Mouse (Mus musculus): ENCODE measurements at regions not wholly inside any gene's neighbourhood (a gene's known extent, or its start where the extent isn't known, plus 50 kb on each side); places are given as distances from the start of the nearest gene placed in this dataset.

- DNase-seq: no peak
Measured at GRCm38 (mm10) chr8:26447886-26448640, 328.7 kb downstream of the Gm45692 start.

GRCm38 (mm10) chr8:26449291-26449690, 330.0 kb downstream of the Gm45692 start:
- no peak for DNase-seq

- DNase-seq: no peak
Measured at GRCm38 (mm10) chr8:26450543-26450942, 331.2 kb downstream of the Gm45692 start.

DNA sequence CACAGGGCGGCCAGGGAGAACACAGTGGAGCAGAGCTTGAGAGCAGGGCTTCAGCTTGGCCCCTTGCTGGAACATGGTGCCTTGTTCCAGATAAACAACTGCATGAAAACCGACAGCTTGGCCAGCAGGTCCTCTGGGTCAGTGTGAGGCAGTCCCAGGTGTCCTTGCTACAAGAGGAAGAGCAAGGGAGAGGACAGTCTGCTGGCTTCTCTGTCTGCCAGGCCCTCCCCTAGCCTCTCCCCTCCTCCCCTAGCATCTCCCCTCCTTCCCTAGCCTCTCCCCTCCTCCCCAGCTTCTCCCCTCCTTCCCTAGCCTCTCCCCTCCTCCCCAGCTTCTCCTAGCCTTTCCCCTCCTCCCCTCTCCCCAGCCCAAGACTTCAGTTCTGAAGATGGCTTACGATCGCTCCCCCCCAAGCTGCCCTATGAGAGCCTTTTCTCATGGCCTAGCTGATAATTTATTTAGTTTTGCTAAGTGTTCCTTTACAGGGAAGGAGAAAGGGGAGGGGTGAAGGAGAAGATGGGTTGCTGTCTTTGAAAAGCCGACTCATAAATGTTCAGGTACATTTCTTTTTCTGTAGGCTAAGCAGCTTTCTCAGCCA, 333.7 kb downstream of the Gm45692 start:
- DNase-seq: no peak

DNA sequence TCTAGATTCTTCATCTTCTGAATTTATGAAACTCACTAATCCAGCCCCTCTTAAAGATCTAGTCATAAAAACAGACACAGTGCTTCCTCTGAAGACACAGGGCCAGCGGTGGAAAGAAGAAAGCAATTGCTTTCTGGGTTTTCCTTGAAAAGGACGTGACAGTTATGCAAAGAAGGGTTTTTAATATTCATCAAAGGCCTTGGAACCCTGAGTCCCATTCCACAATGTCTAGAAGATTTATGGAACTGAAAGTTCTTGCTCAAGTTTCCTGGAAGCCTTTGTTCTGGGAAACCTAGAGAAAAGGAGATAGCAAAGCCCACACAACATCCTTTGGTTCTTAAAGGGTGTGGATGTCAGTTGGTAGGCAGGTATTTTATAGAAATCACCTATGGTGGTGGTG, 346.0 kb downstream of the Gm45692 start:
- no peak for DNase-seq

DNA sequence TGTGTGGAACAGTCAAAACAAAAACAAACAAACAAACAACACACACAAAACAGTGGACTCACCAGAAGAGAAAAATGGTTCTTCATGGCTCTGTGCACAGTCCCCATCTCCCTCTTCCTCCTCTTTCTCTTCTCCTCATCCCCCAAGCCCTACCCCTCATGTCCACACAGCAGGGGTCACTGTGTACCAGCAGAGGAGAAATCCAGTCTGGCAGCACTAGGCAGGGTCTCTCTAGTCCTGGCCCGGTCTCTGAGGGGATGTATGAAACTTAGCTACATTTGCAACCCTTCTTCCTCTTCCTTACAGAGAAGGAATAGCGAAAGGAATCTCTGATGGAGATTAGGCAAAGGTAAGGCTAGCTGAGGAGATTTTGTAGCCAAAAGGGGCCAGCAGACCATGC, 349.1 kb downstream of the Gm45692 start:
- no peak for DNase-seq

- no peak for DNase-seq
Measured at GRCm38 (mm10) chr8:26469705-26470104, 350.4 kb downstream of the Gm45692 start.

DNA sequence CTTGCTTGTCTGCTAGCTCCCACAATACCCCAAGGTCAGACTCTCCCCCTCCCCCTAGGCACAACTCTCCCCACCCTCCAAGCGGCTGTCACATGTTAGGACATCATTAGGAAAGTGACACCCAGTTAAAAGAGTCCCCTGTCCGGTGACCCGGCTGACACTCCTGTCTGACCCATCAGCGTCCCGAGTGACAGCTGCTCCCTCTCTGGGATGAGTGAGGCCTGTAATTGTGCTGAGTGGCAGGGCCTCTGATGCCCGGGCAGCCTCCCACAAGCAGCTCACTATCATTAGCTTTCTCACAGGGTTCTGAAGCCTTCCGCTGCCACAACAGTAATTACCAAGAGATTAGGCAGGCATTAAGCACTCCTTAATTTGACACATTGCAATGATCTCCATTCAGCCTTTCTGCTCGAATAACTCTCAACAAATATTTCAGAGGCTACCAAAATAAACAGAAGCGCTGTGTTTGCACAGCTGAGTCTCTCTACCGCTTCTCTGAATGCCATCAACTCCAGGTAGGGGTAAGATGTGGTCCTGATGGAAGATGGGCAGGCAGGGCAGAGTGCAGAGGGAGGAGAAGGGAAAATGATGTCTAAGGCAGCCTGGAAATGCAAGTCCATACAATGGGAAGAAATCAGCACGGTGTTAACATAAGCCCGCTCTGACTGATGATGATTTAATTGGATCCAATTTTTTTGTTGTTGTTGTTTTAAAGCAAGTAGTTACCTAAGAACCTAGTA, 352.6 kb downstream of the Gm45692 start:
- no peak for DNase-seq

DNA sequence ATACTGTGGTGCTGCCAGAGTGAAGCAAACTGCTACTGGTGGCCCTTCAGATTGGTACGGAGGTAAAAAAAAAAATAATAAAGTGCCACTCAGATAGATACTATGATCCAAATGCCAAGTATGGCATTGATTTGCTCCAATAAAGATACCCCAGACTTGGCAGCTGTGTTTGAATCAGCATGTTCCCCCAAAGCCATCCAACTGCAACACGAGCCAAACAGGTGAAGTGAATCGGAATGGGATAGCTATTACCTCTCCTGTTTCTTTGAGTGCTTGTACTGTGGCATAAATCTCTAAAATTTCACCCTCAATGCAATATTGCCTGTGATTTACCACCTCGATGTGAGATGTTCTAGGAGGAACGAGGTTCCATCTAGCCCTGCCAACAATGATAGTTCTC, 365.4 kb downstream of the Gm45692 start:
- DNase-seq: no peak

- DNase-seq: no peak
Measured at GRCm38 (mm10) chr8:26487866-26488265, 368.5 kb downstream of the Gm45692 start.

GRCm38 (mm10) chr8:26488590-26488989, 369.3 kb downstream of the Gm45692 start:
- no peak for DNase-seq

DNA sequence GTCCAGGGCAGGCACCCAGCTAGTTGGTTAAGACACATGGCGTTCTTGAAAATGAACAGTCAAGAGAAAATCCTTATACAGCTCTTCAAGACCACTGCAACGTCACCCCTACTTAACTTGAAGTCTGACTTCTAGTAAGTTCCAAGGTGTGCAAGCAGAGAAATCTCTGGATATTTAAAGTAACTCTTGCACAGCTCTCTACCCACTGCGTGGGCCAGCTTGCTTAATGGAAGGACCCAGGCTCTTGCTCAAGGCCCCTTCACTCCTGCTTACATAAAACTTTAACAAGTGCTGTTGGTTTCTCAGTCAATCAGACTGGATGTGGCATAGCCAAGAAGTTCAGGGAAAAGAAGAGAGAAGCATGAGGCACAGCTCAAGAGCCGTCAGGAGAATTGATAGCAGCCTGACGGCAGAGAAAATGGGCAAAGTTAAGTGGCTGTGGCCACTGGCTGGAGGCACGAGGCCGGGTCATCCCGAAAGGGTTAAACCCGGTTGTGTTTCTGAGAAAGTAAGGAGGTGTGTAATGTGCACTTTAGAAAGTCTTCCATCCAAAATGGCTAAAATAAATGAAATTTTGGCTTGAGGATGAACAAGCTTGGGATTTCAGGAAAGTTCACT, 382.0 kb downstream of the Gm45692 start:
- DNase-seq: no peak

- DNase-seq: no peak
Measured at GRCm38 (mm10) chr8:26501814-26502572, 382.7 kb downstream of the Gm45692 start.

- no peak for DNase-seq
Measured at GRCm38 (mm10) chr8:26502772-26503171, 383.4 kb downstream of the Gm45692 start.

DNA sequence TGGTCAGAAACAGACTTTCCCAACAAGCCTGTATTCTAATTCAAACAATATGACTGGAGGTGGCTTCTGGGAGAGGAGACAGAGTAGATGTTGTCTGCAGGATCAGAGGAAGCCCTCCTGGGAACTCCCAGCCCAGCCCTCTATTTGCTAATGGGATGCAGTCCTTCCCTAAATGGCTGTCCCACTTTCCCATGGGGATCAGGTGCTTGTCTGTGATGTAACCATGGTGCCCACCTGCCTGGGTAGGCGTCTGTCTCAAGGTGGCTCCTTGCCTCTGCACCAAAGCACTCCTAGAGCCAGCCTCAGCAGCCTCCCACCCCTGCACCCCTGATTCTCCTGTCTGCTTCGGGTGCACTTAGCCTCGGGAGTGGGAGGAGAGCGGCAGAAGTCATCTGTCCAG, 384.6 kb downstream of the Gm45692 start:
- no peak for DNase-seq

DNA sequence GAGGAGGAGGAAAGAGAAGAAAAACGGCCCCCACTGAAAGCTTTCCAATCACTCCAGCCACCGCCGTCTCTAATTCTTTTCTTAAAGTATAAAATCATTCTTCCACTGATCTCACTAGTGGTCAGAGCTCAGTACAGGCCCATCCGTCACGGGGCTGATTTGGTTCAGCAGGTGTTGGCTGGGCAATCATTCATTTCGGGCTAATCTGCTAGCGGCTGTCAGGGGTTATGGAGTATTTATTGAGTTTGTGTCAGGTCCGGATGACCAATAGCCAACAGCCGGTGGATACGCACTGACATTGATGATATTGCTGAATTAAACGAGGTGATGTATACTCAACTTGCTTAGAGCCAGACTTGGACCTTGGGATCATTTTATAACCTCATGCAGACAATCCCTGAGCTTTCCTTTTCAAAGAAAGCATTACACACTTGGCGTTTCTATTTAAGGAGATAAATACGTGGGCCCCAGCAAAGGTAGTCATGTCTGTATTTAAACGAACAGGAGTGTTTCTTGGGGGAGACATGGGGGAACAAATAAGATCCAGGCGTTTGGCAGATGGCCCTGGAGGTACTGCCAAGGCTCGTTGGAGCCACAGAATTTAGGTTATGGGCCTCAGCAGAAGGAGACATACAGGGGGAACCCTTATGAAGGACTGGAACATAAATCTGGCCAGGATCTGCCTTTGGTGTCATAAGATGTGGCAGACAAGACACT, 385.1 kb downstream of the Gm45692 start:
- DNase-seq: no peak

GRCm38 (mm10) chr8:26507611-26508070, 388.3 kb downstream of the Gm45692 start:
- DNase-seq: no peak

DNA sequence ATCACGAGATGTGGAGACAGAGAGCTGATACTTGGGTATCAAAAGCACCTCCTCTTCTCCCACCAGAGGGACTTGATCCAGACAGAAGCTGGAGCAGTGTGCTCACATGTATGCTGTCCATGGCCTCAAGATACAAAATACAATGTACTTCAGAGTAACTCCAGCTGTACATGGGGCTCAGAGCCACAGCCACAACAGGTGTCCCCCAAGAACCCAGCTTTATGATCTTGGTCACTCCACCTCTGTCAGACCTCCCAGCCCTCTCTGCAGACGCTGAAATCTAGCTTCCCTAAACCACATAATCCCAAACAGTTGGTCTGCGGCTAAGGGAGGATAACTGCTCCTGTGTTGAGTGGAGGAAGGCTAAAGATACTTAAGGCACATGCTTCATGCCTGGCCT, 389.9 kb downstream of the Gm45692 start:
- no peak for DNase-seq

GRCm38 (mm10) chr8:26513001-26513400, 393.7 kb downstream of the Gm45692 start:
- no peak for DNase-seq

DNA sequence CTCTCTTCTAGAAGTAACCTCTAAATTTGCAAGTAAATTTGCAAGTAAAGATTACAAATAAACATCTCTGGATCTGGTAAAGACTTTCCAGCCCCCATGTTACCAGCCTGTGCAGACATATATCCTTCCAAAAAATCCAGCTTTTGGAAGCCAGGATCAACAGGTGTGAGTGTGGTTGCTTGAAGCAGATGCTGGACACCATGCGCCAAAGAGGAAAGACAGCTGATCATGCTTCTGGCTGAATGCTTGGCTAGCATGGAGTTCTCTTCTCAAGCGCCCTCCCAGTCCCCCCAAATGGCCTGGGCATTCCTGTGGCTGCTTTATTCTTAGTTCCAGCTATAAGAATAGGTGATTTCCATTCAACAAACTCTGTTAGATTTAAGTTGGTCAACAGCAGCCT, 404.9 kb downstream of the Gm45692 start:
- no peak for DNase-seq

DNA sequence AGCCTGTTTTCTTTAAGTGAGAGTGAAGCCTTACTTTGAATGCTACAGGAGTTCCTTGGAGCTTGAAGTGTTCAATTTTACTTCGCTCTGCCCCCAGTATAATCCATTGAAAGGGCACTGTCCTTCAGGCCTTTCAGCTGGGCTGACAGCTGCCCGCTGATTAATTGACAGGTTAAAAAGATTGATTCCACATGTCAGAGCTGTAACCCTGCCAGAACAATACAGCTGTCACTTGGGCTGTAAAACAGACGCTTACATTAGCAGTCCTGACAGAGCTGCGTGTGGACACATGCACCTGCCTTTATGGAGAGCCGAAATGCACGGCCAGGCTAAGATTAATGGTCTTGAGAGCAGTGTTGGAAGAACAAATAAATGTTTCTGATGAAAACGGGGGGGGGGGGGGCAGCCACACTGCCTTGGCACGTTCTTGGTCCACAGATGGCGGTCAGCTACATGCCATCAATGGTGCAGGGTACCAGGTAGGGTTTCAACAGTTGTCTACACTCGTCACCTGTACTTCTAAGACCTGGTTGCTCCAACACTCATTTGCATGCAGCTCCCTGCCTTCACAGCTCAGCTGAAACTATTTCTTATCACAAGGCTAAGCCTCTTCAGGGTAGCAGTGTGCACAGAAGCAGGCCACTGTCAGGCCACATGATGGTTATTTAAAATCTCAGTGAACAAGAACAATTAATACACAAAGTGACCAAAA, 407.3 kb downstream of the Gm45692 start:
- no peak for DNase-seq

Measured in cerebellum, adult 11-12 months (tissue).